Mouse (Mus musculus) limb, embryonic 10.5 days (tissue): Measurements from ENCODE around the gene Rnf185. TPM values are rescaled to one million over a fixed set of nuclear protein-coding genes. Genes with fewer than 3 reads are reported as not detected.

ENCODE experiments used
- DNase-seq: peaks from one replicate; pipeline ENCODE4 v3.0.0-alpha.2; 2017; ENCODE audit warnings: low spot score
- H3K27ac ChIP-seq: fragments of 300-500 bp; sonication (generic); 2 replicates; pipeline ENCODE4 v1.5.1; 2016; ENCODE audit warnings: mild to moderate bottlenecking
- H3K27me3 ChIP-seq: fragments of 300-500 bp; sonication (generic); 2 replicates; pipeline ENCODE4 v1.6.1; 2016; ENCODE audit warnings: low read depth, mild to moderate bottlenecking; ENCODE audit not compliant: poor library complexity, severe bottlenecking
- H3K36me3 ChIP-seq: fragments of 300-500 bp; sonication (generic); 2 replicates; pipeline ENCODE4 v1.6.1; 2016; ENCODE audit warnings: mild to moderate bottlenecking, moderate library complexity
- H3K4me1 ChIP-seq: fragments of 300-500 bp; sonication (generic); 2 replicates; pipeline ENCODE4 v1.6.1; 2016
- H3K4me3 ChIP-seq: fragments of 300-500 bp; sonication (generic); 2 replicates; pipeline ENCODE4 v1.5.1; 2016; ENCODE audit warnings: mild to moderate bottlenecking, moderate library complexity
- H3K9me3 ChIP-seq: fragments of 300-500 bp; sonication (generic); replicated peaks from 2 replicates; pipeline ENCODE4 v1.6.1; 2016; ENCODE audit warnings: mild to moderate bottlenecking
- WGBS: fragments of 180-500 bp; shearing (Covaris S2); methylation state at CpG from one replicate; pipeline ENCODE4 v1.1.7; 2016; 5-methylcytosine and 5-hydroxymethylcytosine counted together
- polyA plus RNA-seq: library from polyadenylated mRNA; unstranded; fragments of >200 nt; fragmentation: Nextera tagmentation; extraction: Ambion mirVana; gene quantifications from 2 replicates; pipeline ENCODE4 v1.2.1, GENCODE M21; 2016

Gene Rnf185
- polyA plus RNA-seq, 1 experiment from 2014 or later: 47.1 TPM

- H3K9me3 ChIP-seq: no peaks in the 10 kb centered on the region
- no peak overlapping the region for H3K27ac ChIP-seq
- no peak overlapping the region for H3K4me3 ChIP-seq
- no peaks in the 10 kb centered on the region for H3K36me3 ChIP-seq
- no peaks in the 10 kb centered on the region for H3K27me3 ChIP-seq
- peaks cover 4% of the 10 kb centered on the region; the same call in 1 of the 2 replicates for H3K4me1 ChIP-seq
- 28% methylated on average over 11 of the region's 11 CpGs for WGBS
- DNase-seq: no peak
These were observed 19.3 kb upstream of the Rnf185 start for GRCm38 (mm10) chr11:3471448-3471850.

DNA sequence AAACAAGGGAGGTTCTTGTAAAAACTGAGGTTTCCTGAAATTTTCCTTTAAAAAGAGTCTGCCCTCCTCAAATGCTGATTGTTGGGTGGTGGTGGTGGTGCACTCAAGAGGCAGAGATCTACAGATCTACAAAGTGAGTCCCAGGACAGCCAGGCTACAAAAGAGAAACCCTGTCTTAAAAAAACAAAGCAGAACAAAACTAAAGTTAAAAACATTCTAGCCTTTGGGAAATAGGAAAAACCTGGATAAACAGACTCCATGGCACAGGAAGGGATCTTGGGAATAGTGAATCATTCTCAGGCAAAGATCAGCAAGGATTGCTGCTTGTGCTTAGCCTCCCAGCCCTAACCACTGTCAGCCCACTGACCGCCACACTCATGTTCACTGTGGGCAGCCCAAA is 10.7 kb upstream of the Rnf185 start:
- no peak for DNase-seq
- WGBS: 90% methylated on average over 1 of the region's 1 CpGs
- Histone ChIP-seq H3K9me3 (no peaks in the 10 kb centered on the region), H3K4me1 (no peaks in the 10 kb centered on the region), H3K4me3 (no peak overlapping the region), H3K27me3 (no peaks in the 10 kb centered on the region), H3K27ac (no peak overlapping the region), H3K36me3 (no peaks in the 10 kb centered on the region)

GRCm38 (mm10) chr11:3459105-3459468 is 6.9 kb upstream of the Rnf185 start:
- no peaks in the 10 kb centered on the region for H3K9me3 ChIP-seq
- H3K4me1 ChIP-seq: no peaks in the 10 kb centered on the region
- 76% methylated on average over 2 of the region's 2 CpGs for WGBS
- DNase-seq: no peak
- no peaks in the 10 kb centered on the region for H3K27me3 ChIP-seq
- no peak overlapping the region for H3K4me3 ChIP-seq
- peaks cover 25% of the 10 kb centered on the region for H3K36me3 ChIP-seq
- H3K27ac ChIP-seq: no peak overlapping the region

- Histone ChIP-seq H3K27me3 (no peaks in the 10 kb centered on the region), H3K4me1 (peaks cover under 1% of the 10 kb centered on the region; the same call in 1 of the 2 replicates), H3K36me3 (peaks cover 30% of the 10 kb centered on the region), H3K9me3 (no peaks in the 10 kb centered on the region), H3K27ac (no peak overlapping the region), H3K4me3 (no peak overlapping the region)
- DNase-seq: no peak
- 85% methylated on average over 13 of the region's 13 CpGs for WGBS
These were observed 6.4 kb upstream of the Rnf185 start for GRCm38 (mm10) chr11:3458428-3459104.

GRCm38 (mm10) chr11:3456354-3456753 is 4.2 kb upstream of the Rnf185 start:
- WGBS: 58% methylated on average over 1 of the region's 1 CpGs

GRCm38 (mm10) chr11:3454506-3454905 is 2.3 kb upstream of the Rnf185 start:
- H3K27me3 ChIP-seq: no peaks in the 10 kb centered on the region
- DNase-seq: no peak
- no peaks in the 10 kb centered on the region for H3K9me3 ChIP-seq
- H3K4me3 ChIP-seq: no peak overlapping the region
- no peak overlapping the region for H3K27ac ChIP-seq
- peaks cover 21% of the 10 kb centered on the region for H3K4me1 ChIP-seq
- WGBS: 95% methylated on average over 3 of the region's 3 CpGs
- H3K36me3 ChIP-seq: peaks cover 32% of the 10 kb centered on the region

More at GRCm38 (mm10) chr11:3456354-3456753, 4.2 kb upstream of the Rnf185 start:
- Histone ChIP-seq H3K4me3 (no peak overlapping the region), H3K27me3 (no peaks in the 10 kb centered on the region), H3K4me1 (peaks cover 15% of the 10 kb centered on the region), H3K27ac (no peak overlapping the region), H3K36me3 (peaks cover 32% of the 10 kb centered on the region), H3K9me3 (no peaks in the 10 kb centered on the region)
- DNase-seq: peak; percentile 70

- Histone ChIP-seq H3K4me1 (peaks cover 21% of the 10 kb centered on the region), H3K27ac (no peak overlapping the region), H3K36me3 (peaks cover 32% of the 10 kb centered on the region), H3K4me3 (peak overlapping the region; percentile 79), H3K9me3 (no peaks in the 10 kb centered on the region), H3K27me3 (no peaks in the 10 kb centered on the region)
- WGBS: 83% methylated on average over 6 of the region's 6 CpGs
- no peak for DNase-seq
These were observed 1.3 kb upstream of the Rnf185 start for GRCm38 (mm10) chr11:3453467-3453866.

DNA sequence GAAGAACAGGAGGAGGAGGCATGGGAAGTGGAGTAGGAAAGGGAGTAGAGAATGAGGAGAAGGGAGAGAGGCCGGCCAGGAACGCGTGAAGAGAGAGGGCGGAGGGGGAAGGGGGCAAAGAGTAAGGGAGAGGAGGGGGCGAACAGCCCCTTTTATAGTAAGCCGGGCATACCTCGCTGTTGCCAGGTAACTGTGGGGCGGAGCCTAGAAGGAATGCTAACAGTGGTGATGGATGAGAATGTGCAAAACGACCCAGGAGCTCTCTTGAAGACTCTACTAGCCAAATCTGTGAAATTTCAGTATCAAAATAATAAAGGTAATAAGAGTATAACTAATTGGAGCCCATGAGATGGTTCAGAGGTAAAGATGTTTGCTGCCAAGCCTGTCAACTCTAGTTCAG is 606 bp upstream of the Rnf185 start:
- Histone ChIP-seq H3K4me1 (peaks cover 21% of the 10 kb centered on the region), H3K36me3 (peaks cover 32% of the 10 kb centered on the region), H3K27ac (peak overlapping the region; percentile 87)

GRCm38 (mm10) chr11:3451701-3452163 is 431 bp downstream of the Rnf185 start:
- H3K27me3 ChIP-seq: no peaks in the 10 kb centered on the region
- under 1% methylated on average over 20 of the region's 20 CpGs for WGBS
- H3K27ac ChIP-seq: peak overlapping the region; percentile 87
- H3K4me3 ChIP-seq: peak overlapping the region; percentile 79
- H3K36me3 ChIP-seq: peaks cover 24% of the 10 kb centered on the region
- H3K4me1 ChIP-seq: peaks cover 21% of the 10 kb centered on the region
- no peak for DNase-seq
- H3K9me3 ChIP-seq: no peaks in the 10 kb centered on the region

More for the DNA sequence above, 606 bp upstream of the Rnf185 start:
- H3K27me3 ChIP-seq: no peaks in the 10 kb centered on the region
- DNase-seq: peak; percentile 53
- H3K4me3 ChIP-seq: peak overlapping the region; percentile 79
- WGBS: under 1% methylated on average over 9 of the region's 9 CpGs
- H3K9me3 ChIP-seq: no peaks in the 10 kb centered on the region

GRCm38 (mm10) chr11:3444875-3445274 is 7.3 kb downstream of the Rnf185 start:
- no peak overlapping the region for H3K27ac ChIP-seq
- 87% methylated on average over 8 of the region's 8 CpGs for WGBS
- no peaks in the 10 kb centered on the region for H3K36me3 ChIP-seq
- no peaks in the 10 kb centered on the region for H3K9me3 ChIP-seq
- no peak for DNase-seq
- H3K27me3 ChIP-seq: no peaks in the 10 kb centered on the region
- no peak overlapping the region for H3K4me3 ChIP-seq
- H3K4me1 ChIP-seq: no peaks in the 10 kb centered on the region

DNA sequence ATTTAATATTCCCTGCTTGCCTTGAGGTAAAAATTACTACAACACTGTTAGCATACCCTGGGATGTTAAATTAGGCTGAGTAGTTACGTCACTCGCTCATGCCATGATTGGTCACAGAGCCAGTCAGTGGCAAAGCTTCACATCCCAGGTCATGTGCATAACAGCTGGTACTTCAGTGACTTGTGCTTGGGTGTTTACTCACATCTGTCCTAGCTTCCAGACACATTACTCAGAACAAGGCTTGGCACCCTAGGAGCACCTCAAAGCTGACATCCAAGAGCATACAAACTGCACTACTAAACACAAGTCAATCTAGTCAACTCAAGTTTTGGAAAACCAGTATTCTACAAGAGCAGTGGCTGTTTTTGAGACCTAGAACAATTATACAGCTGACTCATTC is 9.1 kb downstream of the Rnf185 start:
- H3K4me1 ChIP-seq: no peaks in the 10 kb centered on the region
- H3K9me3 ChIP-seq: no peaks in the 10 kb centered on the region
- no peaks in the 10 kb centered on the region for H3K36me3 ChIP-seq
- H3K27ac ChIP-seq: no peak overlapping the region
- no peak for DNase-seq
- no peak overlapping the region for H3K4me3 ChIP-seq
- no peaks in the 10 kb centered on the region for H3K27me3 ChIP-seq
- 96% methylated on average over 2 of the region's 2 CpGs for WGBS

GRCm38 (mm10) chr11:3442677-3443076 is 9.5 kb downstream of the Rnf185 start:
- 82% methylated on average over 4 of the region's 4 CpGs for WGBS
- no peak overlapping the region for H3K4me3 ChIP-seq
- H3K27me3 ChIP-seq: no peaks in the 10 kb centered on the region
- H3K27ac ChIP-seq: no peak overlapping the region
- no peak for DNase-seq
- no peaks in the 10 kb centered on the region for H3K4me1 ChIP-seq
- no peaks in the 10 kb centered on the region for H3K36me3 ChIP-seq
- H3K9me3 ChIP-seq: no peaks in the 10 kb centered on the region

DNA sequence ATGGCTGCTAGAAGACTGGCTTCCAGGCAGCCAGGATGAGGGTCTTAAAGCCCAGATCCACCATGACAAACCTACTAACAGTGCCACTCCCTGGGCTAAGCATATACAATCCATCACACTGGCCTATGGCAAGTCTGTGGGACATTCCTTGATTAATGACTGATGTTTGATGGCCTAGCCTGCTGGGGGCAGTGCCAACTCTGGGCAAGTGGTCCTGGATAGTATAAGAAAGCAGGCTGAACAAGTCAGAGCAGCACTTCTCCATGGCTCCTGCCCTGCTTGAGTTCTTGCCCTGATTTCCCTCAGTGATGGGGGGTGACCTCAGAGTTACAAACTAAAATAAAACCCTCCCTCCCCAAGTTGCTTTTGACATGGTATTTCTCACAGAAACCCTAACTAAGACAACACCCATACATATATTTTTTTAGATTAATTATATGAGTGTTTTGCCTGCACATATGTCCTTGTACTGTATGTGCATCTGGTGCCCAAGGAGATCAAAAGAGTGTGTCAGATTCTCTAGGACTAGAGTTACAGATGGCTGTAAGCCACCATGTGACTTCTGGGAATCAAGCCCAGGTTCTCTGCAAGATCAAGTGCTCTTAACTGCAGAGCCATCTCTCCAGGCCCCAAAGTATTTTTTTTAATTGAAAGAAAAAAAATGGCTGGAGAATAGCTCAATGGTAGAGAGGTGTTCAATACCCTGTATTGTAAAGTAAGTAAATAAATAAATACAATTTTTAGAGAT is 10.3 kb downstream of the Rnf185 start:
- no peak for DNase-seq
- no peaks in the 10 kb centered on the region for H3K27me3 ChIP-seq
- no peak overlapping the region for H3K27ac ChIP-seq
- H3K36me3 ChIP-seq: no peaks in the 10 kb centered on the region
- H3K4me1 ChIP-seq: no peaks in the 10 kb centered on the region
- H3K9me3 ChIP-seq: no peaks in the 10 kb centered on the region
- H3K4me3 ChIP-seq: no peak overlapping the region
